Mouse (Mus musculus) testis, adult 2 months (tissue): ENCODE results near the gene Ddx10. TPM values are rescaled to one million over a fixed set of nuclear protein-coding genes. Genes with fewer than 3 reads are reported as not detected.

Source experiments
- H3K27ac ChIP-seq: fragments of 200-500 bp; 2 replicates; pipeline ENCODE4 v1.5.1; 2012; ENCODE audit warnings: low read depth, low read length; ENCODE audit not compliant: control insufficient read depth, insufficient read depth
- H3K27me3 ChIP-seq: fragments of 200-500 bp; 2 replicates; pipeline ENCODE4 v1.6.1; 2012; ENCODE audit warnings: mild to moderate bottlenecking, low read length, moderate library complexity; ENCODE audit not compliant: control insufficient read depth, insufficient read depth
- H3K36me3 ChIP-seq: fragments of 200-500 bp; 2 replicates; pipeline ENCODE4 v1.6.1; 2012; ENCODE audit warnings: mild to moderate bottlenecking, low read length; ENCODE audit not compliant: control insufficient read depth, insufficient read depth
- H3K4me1 ChIP-seq: fragments of 200-500 bp; 2 replicates; pipeline ENCODE4 v1.6.1; 2012; ENCODE audit warnings: low read length; ENCODE audit not compliant: control insufficient read depth, insufficient read depth
- H3K4me3 ChIP-seq: fragments of 200-500 bp; 2 replicates; pipeline ENCODE4 v1.5.1; 2012; ENCODE audit warnings: low read depth, mild to moderate bottlenecking, low read length, moderate library complexity, mixed read lengths; ENCODE audit not compliant: control insufficient read depth
- CTCF ChIP-seq: fragments of 200-500 bp; IDR thresholded peaks from 2 replicates; pipeline ENCODE4 v1.5.1; 2012; ENCODE audit warnings: low read depth, mild to moderate bottlenecking, inconsistent platforms, low read length, moderate library complexity; ENCODE audit not compliant: control insufficient read depth, insufficient read depth, insufficient replicate concordance
- POLR2A ChIP-seq: fragments of 200-500 bp; IDR thresholded peaks from 2 replicates; pipeline ENCODE4 v1.6.1; 2012; ENCODE audit warnings: low read depth, mild to moderate bottlenecking, inconsistent platforms, low read length, moderate library complexity; ENCODE audit not compliant: control insufficient read depth
- polyA plus RNA-seq: library from polyadenylated mRNA; depleted of rRNA; stranded (reverse); fragments of >200 nt; gene quantifications from 2 replicates; pipeline ENCODE4 v1.2.3, GENCODE M21; 2012; rRNA removed

Ddx10 gene
- polyA plus RNA-seq = 3.9 and 4.5 TPM in 2 replicates

GRCm38 (mm10) chr9:53247953-53248397, at the start of gene Ddx10:
TSS of gene Ddx10 (minus strand) at chr9:53248053.
- Histone ChIP-seq H3K36me3 (no peaks in the 10 kb centered on the region), H3K4me3 (peak within 1 kb of the TSS; percentile 94), H3K4me1 (peaks cover 9% of the 10 kb centered on the region), H3K27ac (peak within 1 kb of the TSS; percentile 73), H3K27me3 (no peaks in the 10 kb centered on the region)
- no peak for TF ChIP-seq CTCF
- TF ChIP-seq POLR2A = peak; percentile 84

- Histone ChIP-seq H3K27me3 (no peaks in the 10 kb centered on the region), H3K4me1 (no peaks in the 10 kb centered on the region), H3K36me3 (no peaks in the 10 kb centered on the region), H3K4me3 (no peak overlapping the region), H3K27ac (no peak overlapping the region)
- TF ChIP-seq CTCF = no peak
- TF ChIP-seq POLR2A = no peak
Measured at GRCm38 (mm10) chr9:53292833-53293232, 45.0 kb upstream of the Ddx10 start.

GRCm38 (mm10) chr9:53290006-53290405, 42.2 kb upstream of the Ddx10 start:
- no peak overlapping the region for H3K27ac ChIP-seq
- no peaks in the 10 kb centered on the region for H3K36me3 ChIP-seq
- H3K4me1 ChIP-seq = no peaks in the 10 kb centered on the region
- H3K27me3 ChIP-seq = no peaks in the 10 kb centered on the region
- TF ChIP-seq POLR2A (no peak), CTCF (no peak)
- no peak overlapping the region for H3K4me3 ChIP-seq

GRCm38 (mm10) chr9:53286793-53287192, 38.9 kb upstream of the Ddx10 start:
- no peaks in the 10 kb centered on the region for H3K4me1 ChIP-seq
- no peak for TF ChIP-seq CTCF
- no peak for TF ChIP-seq POLR2A
- no peak overlapping the region for H3K27ac ChIP-seq
- no peaks in the 10 kb centered on the region for H3K27me3 ChIP-seq
- H3K4me3 ChIP-seq = peak overlapping the region; percentile 7
- H3K36me3 ChIP-seq = no peaks in the 10 kb centered on the region

GRCm38 (mm10) chr9:53278997-53279396, 31.1 kb upstream of the Ddx10 start:
- Histone ChIP-seq H3K27ac (no peak overlapping the region), H3K4me3 (no peak overlapping the region), H3K36me3 (no peaks in the 10 kb centered on the region), H3K27me3 (no peaks in the 10 kb centered on the region), H3K4me1 (no peaks in the 10 kb centered on the region)
- TF ChIP-seq POLR2A = no peak
- no peak for TF ChIP-seq CTCF

- H3K27me3 ChIP-seq = no peaks in the 10 kb centered on the region
- H3K4me1 ChIP-seq = no peaks in the 10 kb centered on the region
- H3K4me3 ChIP-seq = no peak overlapping the region
- H3K27ac ChIP-seq = no peak overlapping the region
- TF ChIP-seq POLR2A (no peak), CTCF (no peak)
- no peaks in the 10 kb centered on the region for H3K36me3 ChIP-seq
Measured at GRCm38 (mm10) chr9:53276381-53276780, 28.5 kb upstream of the Ddx10 start.

- TF ChIP-seq POLR2A (no peak), CTCF (no peak)
- H3K27ac ChIP-seq = no peak overlapping the region
- no peaks in the 10 kb centered on the region for H3K36me3 ChIP-seq
- H3K4me3 ChIP-seq = no peak overlapping the region
- no peaks in the 10 kb centered on the region for H3K27me3 ChIP-seq
- H3K4me1 ChIP-seq = no peaks in the 10 kb centered on the region
Measured at GRCm38 (mm10) chr9:53272714-53273113, 24.9 kb upstream of the Ddx10 start.

GRCm38 (mm10) chr9:53272207-53272606, 24.4 kb upstream of the Ddx10 start:
- H3K4me1 ChIP-seq = no peaks in the 10 kb centered on the region
- no peaks in the 10 kb centered on the region for H3K27me3 ChIP-seq
- H3K36me3 ChIP-seq = no peaks in the 10 kb centered on the region
- no peak overlapping the region for H3K4me3 ChIP-seq
- TF ChIP-seq CTCF = no peak
- no peak for TF ChIP-seq POLR2A
- H3K27ac ChIP-seq = no peak overlapping the region
